Mouse (Mus musculus) embryonic facial prominence, embryonic 15.5 days (tissue): ENCODE results near the gene Gaa. TPM values are rescaled to one million over a fixed set of nuclear protein-coding genes. Genes with fewer than 3 reads are reported as not detected.
"Not testable (repeated sequence)": the region's sequence is repeated elsewhere in the genome, so short reads cannot be mapped to it uniquely, and the experiment has no call there.

ENCODE experiments used
- ATAC-seq: fragments of 200-750 bp; cut with Nextera tagmentation; 2 replicates; pipeline ENCODE4 v1.8.0; 2017; ENCODE audit warnings: low read depth, moderate TSS enrichment; ENCODE audit not compliant: insufficient number of reproducible peaks, low FRiP score, low TSS enrichment
- H3K27ac ChIP-seq: fragments of 300-500 bp; sonication (generic); replicated peaks from 2 replicates; pipeline ENCODE4 v1.5.1; 2015; ENCODE audit warnings: mild to moderate bottlenecking, inconsistent platforms
- H3K27me3 ChIP-seq: fragments of 300-500 bp; sonication (generic); 2 replicates; pipeline ENCODE4 v1.6.1; 2015; ENCODE audit warnings: inconsistent platforms
- H3K36me3 ChIP-seq: fragments of 300-500 bp; sonication (generic); 2 replicates; pipeline ENCODE4 v1.6.1; 2015; ENCODE audit warnings: mild to moderate bottlenecking, inconsistent platforms
- H3K4me1 ChIP-seq: fragments of 300-500 bp; sonication (generic); 2 replicates; pipeline ENCODE4 v1.6.1; 2015; ENCODE audit warnings: inconsistent platforms
- H3K4me2 ChIP-seq: fragments of 300-500 bp; sonication (generic); replicated peaks from 2 replicates; pipeline ENCODE4 v1.6.1; 2015; ENCODE audit warnings: mild to moderate bottlenecking, inconsistent platforms
- H3K4me3 ChIP-seq: fragments of 300-500 bp; sonication (generic); replicated peaks from 2 replicates; pipeline ENCODE4 v1.5.1; 2015; ENCODE audit warnings: mild to moderate bottlenecking, inconsistent platforms
- H3K9ac ChIP-seq: fragments of 300-500 bp; sonication (generic); 2 replicates; pipeline ENCODE4 v1.6.1; 2015; ENCODE audit warnings: inconsistent platforms
- H3K9me3 ChIP-seq: fragments of 300-500 bp; sonication (generic); replicated peaks from 2 replicates; pipeline ENCODE4 v1.6.1; 2016; ENCODE audit warnings: inconsistent platforms
- WGBS: fragments of 180-500 bp; shearing (Covaris S2); methylation state at CpG from one replicate; pipeline ENCODE4 v1.1.7; 2015; 5-methylcytosine and 5-hydroxymethylcytosine counted together
- polyA plus RNA-seq: library from polyadenylated mRNA; unstranded; fragments of >200 nt; fragmentation: Nextera tagmentation; extraction: Ambion mirVana; gene quantifications from 2 replicates; pipeline ENCODE4 v1.2.1, GENCODE M21; 2015

Gene Gaa
- polyA plus RNA-seq, 1 experiment from 2014 or later: 90.1 TPM

GRCm38 (mm10) chr11:119258216-119258571, 9.5 kb upstream of the Gaa start:
- 56% methylated on average over 9 of the region's 9 CpGs for WGBS
- Histone ChIP-seq H3K36me3 (no peaks in the 10 kb centered on the region), H3K27me3 (no peaks in the 10 kb centered on the region), H3K4me3 (peak overlapping the region; percentile 30), H3K9me3 (no peaks in the 10 kb centered on the region), H3K9ac (no peak overlapping the region), H3K27ac (peak overlapping the region; percentile 52; the same call in 1 of the 2 replicates), H3K4me1 (peaks cover 19% of the 10 kb centered on the region), H3K4me2 (peak overlapping the region; percentile 50)
- no peak for ATAC-seq

GRCm38 (mm10) chr11:119258572-119259322, 8.9 kb upstream of the Gaa start:
- peaks cover 15% of the 10 kb centered on the region for H3K4me1 ChIP-seq
- peak overlapping the region; percentile 30 for H3K4me3 ChIP-seq
- peak; percentile 68 for ATAC-seq
- no peak overlapping the region for H3K9ac ChIP-seq
- peak overlapping the region; percentile 50 for H3K4me2 ChIP-seq
- WGBS: 64% methylated on average over 23 of the region's 23 CpGs
- no peaks in the 10 kb centered on the region for H3K27me3 ChIP-seq
- H3K27ac ChIP-seq: peak overlapping the region; percentile 52
- no peaks in the 10 kb centered on the region for H3K36me3 ChIP-seq
- H3K9me3 ChIP-seq: no peaks in the 10 kb centered on the region

DNA sequence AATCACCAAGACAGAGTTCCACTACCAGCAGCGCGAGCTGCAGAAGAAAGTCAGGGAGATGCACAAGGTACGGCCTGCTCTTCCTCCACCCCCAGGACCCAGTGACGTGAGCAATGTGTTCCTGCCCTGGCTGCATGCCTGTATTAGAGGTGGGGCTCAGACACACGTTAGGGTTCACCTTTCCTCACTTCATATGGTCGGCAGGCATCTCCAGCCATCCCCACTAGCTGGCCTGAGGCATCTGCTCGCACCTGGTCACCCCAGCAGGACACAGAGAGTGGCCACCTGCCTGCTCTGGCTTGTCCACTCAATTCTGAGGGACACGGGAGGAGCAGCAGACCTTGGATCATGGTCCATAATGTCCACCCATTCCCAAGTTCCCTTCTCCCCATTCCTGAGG, 7.7 kb upstream of the Gaa start:
- 86% methylated on average over 8 of the region's 8 CpGs for WGBS

GRCm38 (mm10) chr11:119264413-119264812, 3.3 kb upstream of the Gaa start:
- WGBS: 90% methylated on average over 13 of the region's 13 CpGs
- Histone ChIP-seq H3K27ac (no peak overlapping the region), H3K4me2 (no peak overlapping the region), H3K4me3 (no peak overlapping the region), H3K4me1 (peaks cover 20% of the 10 kb centered on the region), H3K36me3 (no peaks in the 10 kb centered on the region), H3K27me3 (no peaks in the 10 kb centered on the region), H3K9ac (no peak overlapping the region), H3K9me3 (no peaks in the 10 kb centered on the region)
- ATAC-seq: no peak

More for the DNA sequence above, 7.7 kb upstream of the Gaa start:
- Histone ChIP-seq H3K4me1 (peaks cover 15% of the 10 kb centered on the region), H3K4me3 (no peak overlapping the region), H3K27me3 (no peaks in the 10 kb centered on the region), H3K9ac (no peak overlapping the region), H3K27ac (no peak overlapping the region), H3K9me3 (no peaks in the 10 kb centered on the region), H3K36me3 (no peaks in the 10 kb centered on the region), H3K4me2 (no peak overlapping the region)
- no peak for ATAC-seq

GRCm38 (mm10) chr11:119265811-119266210, 1.9 kb upstream of the Gaa start:
- Histone ChIP-seq H3K9me3 (no peaks in the 10 kb centered on the region), H3K4me3 (no peak overlapping the region), H3K27me3 (no peaks in the 10 kb centered on the region), H3K27ac (no peak overlapping the region), H3K4me2 (no peak overlapping the region), H3K4me1 (peaks cover 29% of the 10 kb centered on the region), H3K36me3 (no peaks in the 10 kb centered on the region), H3K9ac (no peak overlapping the region)
- 77% methylated on average over 7 of the region's 7 CpGs for whole genome bisulfite sequencing
- no peak for ATAC-seq

DNA sequence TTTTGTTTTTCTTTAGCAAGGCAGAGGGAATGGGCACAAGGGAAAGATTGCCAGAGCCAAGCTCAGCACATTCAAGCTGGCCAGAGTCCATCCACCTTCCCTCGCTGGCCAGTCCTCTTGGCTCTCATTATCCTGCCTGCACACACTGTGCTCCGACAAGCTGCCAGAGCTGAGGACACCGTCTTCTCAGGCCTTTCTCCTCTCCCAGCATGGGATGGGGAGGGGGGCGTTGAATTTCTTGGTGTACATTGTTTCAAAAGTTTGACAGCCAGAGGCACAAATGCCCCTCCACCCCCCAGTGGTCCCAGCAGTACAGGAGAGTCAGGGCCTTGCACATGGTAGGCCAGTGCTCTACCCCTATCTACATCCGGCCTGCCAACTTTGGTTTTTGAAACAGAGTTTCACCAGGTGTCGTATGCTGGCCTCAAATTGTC, 429 bp upstream of the Gaa start:
- Histone ChIP-seq H3K4me3 (peak overlapping the region; percentile 76; the same call in 1 of the 2 replicates), H3K9ac (no peak overlapping the region), H3K36me3 (peaks cover 6% of the 10 kb centered on the region), H3K9me3 (no peaks in the 10 kb centered on the region), H3K4me1 (peaks cover 31% of the 10 kb centered on the region), H3K27me3 (no peaks in the 10 kb centered on the region), H3K4me2 (peak overlapping the region; percentile 93), H3K27ac (no peak overlapping the region)
- ATAC-seq: 0 out of 2 replicates have a peak, but pooled peaks have one; percentile 13
- WGBS: 47% methylated on average over 6 of the region's 6 CpGs

DNA sequence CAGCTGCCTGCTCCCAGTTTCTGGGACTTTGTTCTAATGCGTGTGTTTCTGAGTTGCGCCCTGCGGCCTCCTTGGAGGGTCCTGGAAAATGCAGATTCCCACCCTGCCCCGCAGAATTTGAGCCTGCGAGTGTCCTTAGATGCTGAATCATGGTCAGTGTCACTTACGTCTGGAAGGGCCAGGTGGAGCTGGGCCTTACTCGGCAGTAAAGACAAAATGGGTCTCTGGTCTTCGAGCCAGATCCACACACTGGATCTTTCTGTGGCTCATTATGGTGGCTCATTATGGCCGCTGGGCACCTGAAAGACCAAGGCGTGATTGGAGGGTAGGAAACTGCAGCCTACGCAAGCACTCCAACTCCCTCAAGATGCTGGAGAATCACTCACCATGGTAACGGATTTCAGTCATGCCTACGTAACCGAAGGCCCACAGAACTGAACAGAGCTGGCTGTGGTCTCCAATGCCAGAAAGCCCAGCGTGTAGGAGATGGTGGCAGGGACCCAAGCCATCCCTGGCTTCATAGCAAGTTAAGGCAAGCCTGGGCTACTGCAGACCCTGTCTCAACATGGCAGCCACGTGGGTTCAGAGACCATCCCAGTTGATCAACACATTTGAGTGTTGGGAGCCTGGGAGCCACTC, 989 bp downstream of the Gaa start:
- H3K9ac ChIP-seq: peak overlapping the region; percentile 84; the same call in 1 of the 2 replicates
- WGBS: 75% methylated on average over 16 of the region's 16 CpGs

GRCm38 (mm10) chr11:119272492-119272891, 4.8 kb downstream of the Gaa start:
- 66% methylated on average over 3 of the region's 3 CpGs for WGBS
- not testable (repeated sequence) for H3K27me3 ChIP-seq, H3K4me2 ChIP-seq, H3K27ac ChIP-seq, H3K9ac ChIP-seq, H3K4me3 ChIP-seq, ATAC-seq, H3K9me3 ChIP-seq
- H3K36me3 ChIP-seq: peaks cover 44% of the 10 kb centered on the region
- H3K4me1 ChIP-seq: peaks cover 28% of the 10 kb centered on the region

More for the DNA sequence above, 989 bp downstream of the Gaa start:
- peaks cover 18% of the 10 kb centered on the region for H3K36me3 ChIP-seq
- peaks cover 31% of the 10 kb centered on the region for H3K4me1 ChIP-seq
- no peak for ATAC-seq
- no peaks in the 10 kb centered on the region for H3K9me3 ChIP-seq
- H3K27me3 ChIP-seq: no peaks in the 10 kb centered on the region
- H3K27ac ChIP-seq: no peak overlapping the region; the same call in 1 of the 2 replicates
- H3K4me2 ChIP-seq: peak overlapping the region; percentile 93
- H3K4me3 ChIP-seq: peak overlapping the region; percentile 76

- Histone ChIP-seq H3K9ac (no peak overlapping the region), H3K4me1 (peaks cover 22% of the 10 kb centered on the region), H3K4me2 (no peak overlapping the region), H3K36me3 (peaks cover 51% of the 10 kb centered on the region), H3K27ac (no peak overlapping the region), H3K27me3 (no peaks in the 10 kb centered on the region), H3K9me3 (no peaks in the 10 kb centered on the region), H3K4me3 (no peak overlapping the region)
- ATAC-seq: no peak
- WGBS: 89% methylated on average over 8 of the region's 8 CpGs
These were observed 5.7 kb downstream of the Gaa start for GRCm38 (mm10) chr11:119273186-119273930.

- 80% methylated on average over 15 of the region's 15 CpGs for WGBS
- Histone ChIP-seq H3K4me2 (no peak overlapping the region), H3K4me3 (no peak overlapping the region), H3K9me3 (no peaks in the 10 kb centered on the region), H3K27ac (no peak overlapping the region), H3K36me3 (peaks cover 80% of the 10 kb centered on the region), H3K27me3 (no peaks in the 10 kb centered on the region), H3K4me1 (peaks cover 3% of the 10 kb centered on the region; the same call in 1 of the 2 replicates), H3K9ac (no peak overlapping the region)
- ATAC-seq: no peak
These were observed 13.3 kb downstream of the Gaa start for GRCm38 (mm10) chr11:119281030-119281429.
